Mouse (Mus musculus) layer of hippocampus, postnatal 10 days (tissue): ENCODE results near the gene Als2cl. TPM values are rescaled to one million over a fixed set of nuclear protein-coding genes. Genes with fewer than 3 reads are reported as not detected.

ENCODE experiments used
- DNase-seq, 2 experiments: peaks; one replicate each; pipeline ENCODE4 v3.0.0; 2021; ENCODE audit warnings: low spot score in 2 of 2
- total RNA-seq, 2 experiments: library from RNA; stranded (reverse); gene quantifications; 2 replicates each; pipeline ENCODE4 v1.2.3; 2021

Gene Als2cl
- total RNA-seq, 2 experiments from 2014 or later, result 11.6 to 15.4 TPM

DNA sequence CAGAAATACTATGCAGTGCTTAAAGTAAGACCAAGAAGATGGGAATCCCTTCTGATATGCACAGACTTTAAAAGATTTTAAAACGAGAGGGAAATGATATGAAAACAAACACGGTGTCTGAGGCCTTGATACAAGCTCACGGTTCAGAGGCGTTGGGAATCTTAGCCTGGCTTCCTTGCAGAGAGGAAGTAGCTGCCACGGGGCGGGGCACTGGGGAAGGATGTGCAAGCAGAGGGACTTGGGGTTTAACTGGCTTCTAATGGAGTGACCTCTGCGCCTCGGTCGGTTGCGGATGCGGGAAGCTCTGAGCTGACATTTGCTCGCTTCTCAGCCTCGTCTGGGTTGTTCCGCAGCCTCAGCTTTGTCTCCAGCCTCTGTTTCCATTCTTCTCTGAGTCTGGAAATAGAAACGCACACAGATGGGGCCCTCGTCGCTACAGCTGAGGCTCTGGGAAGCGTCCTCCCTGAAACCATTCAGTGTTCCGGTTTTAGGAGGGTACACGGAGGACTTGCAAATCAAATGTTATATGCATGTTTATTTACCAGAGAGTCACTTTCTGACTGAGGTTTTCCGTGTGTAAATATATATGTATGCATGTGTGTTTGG is 35.1 kb downstream of the Als2cl start:
- DNase-seq, result no peak

DNA sequence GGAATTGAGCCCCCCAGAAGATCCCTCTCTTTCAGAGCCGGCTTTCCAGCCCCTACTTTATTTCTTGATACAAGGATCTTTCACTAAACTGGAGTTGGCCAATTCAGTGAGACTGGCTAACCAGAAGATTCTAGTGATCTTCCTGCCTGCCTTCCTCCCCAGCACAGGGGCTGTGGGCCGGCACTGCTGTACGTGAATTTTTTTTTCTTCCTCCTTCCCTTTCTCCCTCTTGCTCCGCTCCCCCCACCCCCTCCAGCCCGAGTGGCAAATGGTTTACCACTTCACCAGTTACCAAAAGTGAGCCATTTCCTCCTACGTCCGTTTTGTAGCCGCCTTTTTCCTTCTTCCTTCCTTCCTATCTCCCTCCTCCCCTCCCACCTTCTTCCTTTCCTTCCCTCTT is 35.8 kb downstream of the Als2cl start:
- DNase-seq, result no peak

DNA sequence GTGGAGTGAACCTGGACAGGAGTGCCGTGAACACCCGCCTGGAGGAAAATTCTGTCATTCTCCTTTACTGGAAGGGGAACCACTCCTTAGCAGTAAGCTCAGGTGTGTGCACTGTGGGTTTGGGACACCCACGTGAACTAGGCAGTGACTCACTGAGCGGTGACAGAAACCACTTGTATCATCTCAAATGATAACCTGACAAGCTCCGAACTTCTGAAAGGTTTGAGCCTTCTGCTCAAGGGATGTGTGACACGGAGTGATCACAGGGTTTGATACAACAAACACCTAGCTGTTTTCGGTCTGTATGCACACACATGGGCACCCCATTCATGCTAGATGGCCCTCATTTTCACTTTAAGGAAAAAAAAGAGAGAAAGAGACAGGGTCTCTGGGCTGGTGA is 37.1 kb downstream of the Als2cl start, which contains the start of gene Fam240a:
TSS of gene Fam240a (minus strand) at position 76 of the 400 bp plus-strand sequence.
- DNase-seq, result no peak

DNA sequence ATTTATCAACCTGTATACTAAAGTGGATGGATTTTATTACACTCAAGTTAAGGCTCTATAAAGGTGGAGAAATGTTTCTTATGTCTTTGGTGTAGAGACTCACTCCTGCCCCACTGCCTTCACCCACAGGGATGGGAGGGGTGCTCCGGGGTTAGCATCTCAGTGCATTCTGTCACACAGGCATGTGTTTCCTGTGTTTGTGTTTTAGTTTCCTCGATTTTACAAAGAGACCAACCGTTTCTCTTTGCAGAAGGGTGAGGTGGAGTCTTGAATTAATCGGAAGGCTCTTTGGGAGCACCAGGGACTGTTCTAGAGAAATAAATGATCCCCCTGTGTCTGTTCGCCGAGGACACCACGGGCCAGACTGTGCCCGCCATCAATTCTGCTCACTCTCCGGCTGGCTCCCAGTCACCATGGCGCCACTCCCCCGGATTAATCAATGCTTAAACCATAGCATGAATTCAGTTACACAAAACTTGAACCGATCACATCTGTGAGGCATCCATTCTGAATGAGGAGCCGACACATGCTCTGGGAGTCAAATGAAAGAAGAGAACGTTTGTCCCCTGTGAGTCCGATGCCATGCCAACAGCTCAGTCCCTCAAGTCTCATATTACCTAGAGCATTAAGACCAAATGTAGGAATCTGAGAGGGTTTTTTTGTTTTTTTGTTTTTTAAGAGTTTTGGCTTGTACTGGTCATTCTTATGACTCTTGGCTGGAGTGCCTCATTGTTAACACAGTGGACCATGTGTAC is 41.2 kb downstream of the Als2cl start:
- DNase-seq, result no peak

DNA sequence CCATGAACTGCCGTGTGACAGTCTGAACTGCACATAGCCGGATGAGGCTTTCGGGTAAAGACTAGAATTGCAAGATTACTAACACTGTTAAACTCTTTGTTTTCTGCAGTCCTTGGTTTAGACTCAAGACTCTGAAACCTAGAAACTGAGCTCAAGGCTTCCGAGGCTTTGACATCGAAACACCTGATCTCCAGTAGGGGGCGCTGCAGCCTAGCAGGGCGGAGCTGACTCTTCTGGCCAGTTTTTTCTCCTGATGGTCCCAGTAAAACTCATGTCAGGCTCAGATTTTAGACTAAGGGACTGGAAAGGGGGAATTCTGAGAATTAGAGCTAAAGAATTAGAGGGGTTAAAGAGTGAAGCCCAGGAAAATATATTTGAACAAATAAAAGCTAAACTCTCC is 43.1 kb downstream of the Als2cl start:
- peak; percentile 83 to 86 for DNase-seq

DNA sequence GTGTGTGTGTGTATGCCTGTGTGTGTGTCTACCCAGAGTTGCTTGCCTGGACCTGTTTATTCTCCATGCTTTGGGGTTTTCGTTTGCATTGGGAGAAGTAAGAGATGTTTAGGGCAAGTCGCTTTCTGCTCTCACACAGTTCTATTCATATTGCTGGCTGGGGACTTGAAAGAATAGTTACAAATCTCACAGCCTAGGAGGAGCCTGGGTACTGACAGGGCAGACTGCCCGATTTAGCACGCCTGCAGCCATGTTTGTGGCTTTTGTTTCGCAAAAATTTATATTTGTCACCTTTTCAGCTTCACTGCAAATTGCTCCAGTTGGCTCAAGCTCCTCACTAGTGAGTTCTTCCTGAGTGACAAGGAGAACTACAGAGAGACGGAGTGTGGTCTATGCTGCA is 51.9 kb downstream of the Als2cl start:
- DNase-seq, result no peak

DNA sequence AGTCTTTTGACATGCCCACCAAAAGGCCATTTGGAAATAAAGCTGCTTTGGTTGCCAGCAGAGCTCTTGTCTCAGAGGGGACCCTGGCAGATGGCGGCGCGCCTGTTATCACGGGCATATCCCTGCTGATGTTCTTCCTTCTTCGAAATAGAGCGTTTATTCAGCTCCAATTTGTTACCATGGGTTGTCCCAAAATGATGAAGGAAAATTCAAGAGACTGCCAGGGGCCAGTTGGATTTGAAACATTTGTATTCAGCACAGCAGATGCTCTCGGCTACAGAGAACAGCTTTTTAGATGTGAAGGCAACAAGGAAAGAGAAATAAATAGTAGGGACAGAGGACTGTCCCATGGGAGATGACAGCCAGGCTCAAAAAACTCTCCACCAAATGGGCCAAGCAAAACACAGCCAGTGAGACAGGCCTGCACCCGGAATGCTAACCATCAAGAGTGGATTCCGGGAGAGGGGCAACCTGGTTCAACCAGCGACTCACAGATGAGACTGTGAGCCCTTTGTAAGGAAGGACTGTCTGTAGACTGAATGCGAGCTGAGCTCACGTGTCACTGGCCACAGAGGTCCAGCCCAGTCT is 54.3 kb downstream of the Als2cl start:
- DNase-seq, result peak; percentile 49 to 71

DNA sequence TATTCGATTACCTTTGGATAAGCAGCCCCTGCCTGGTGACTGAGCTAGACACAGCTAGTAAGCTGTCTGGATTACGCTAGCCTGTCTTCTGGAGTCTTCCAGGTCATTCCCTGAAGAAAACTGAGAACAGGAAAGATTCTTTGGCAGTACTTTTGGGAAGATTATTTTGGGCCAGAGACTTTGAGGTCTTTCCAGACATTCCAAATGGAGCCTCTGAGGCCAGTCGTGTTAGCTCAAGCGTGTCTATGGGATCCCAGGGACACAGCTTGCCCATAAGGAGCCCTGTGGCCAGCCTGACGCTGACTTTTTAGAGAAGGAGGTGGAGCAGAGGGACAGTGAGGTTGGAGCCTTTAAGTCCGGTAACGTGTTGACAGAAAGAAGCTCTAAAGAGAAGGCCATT is 56.3 kb downstream of the Als2cl start:
- DNase-seq, result no peak

DNA sequence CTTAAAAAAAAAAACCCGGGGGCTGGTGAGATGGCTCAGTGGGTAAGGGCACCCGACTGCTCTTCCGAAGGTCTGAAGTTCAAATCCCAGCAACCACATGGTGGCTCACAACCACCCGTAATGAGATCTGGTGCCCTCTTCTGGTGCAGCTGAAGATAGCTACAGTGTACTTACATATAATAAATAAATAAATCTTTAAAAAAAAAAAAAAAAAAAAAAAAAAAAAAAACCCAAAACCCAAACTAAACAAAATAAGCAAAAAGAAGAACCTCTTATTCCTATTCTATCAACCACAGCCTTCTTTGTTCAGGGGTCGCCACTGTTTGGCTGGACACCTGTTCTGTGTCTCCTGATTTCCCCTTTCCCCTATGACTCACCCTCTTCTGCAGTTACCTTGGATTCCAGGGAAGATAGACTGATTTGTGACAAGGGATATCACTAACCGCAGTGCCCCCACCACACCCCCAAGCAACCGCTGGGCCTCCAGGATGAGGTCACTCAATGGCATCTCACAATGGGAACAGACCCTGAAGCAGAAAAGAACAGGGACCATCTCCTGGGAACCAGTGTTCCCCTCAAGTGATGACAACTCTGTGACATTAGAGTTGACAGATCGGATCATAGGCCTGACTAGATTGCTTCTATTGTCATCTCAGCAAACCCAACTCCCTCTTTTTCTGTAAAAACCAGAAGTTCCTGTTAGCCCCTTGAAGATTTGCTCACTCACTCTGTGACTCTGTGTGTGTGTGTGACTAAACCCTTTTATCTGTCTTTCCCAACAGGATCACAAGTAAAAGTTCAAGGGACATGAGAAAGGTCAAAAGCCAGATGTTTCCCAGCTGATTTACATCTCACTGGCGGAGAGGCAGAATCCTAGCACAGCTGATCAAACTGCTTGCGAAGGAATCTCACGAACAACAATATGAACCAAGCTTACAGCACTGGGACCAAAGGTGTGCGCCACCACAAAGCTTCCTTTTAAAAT is 58.1 kb downstream of the Als2cl start:
- DNase-seq, result no peak

DNA sequence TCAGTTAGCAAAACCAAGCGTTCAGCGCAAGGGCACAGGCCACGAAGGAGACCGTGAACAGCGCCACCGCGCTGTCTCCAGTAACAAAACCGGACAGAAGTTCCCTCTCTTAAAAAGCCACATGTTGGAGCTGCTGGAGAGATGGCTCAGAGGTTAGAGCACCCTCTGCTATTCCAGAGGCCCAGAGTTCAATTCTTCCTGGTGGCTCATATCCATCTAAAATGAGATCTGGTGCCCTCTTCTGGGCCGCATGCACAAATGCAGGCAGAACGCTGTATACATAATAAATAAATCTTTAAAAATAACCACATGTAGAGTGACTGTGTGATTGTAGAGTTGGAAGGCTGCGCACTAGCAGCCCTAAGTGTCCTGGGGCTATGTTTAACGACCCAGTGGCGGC is 64.6 kb downstream of the Als2cl start:
- no peak for DNase-seq

DNA sequence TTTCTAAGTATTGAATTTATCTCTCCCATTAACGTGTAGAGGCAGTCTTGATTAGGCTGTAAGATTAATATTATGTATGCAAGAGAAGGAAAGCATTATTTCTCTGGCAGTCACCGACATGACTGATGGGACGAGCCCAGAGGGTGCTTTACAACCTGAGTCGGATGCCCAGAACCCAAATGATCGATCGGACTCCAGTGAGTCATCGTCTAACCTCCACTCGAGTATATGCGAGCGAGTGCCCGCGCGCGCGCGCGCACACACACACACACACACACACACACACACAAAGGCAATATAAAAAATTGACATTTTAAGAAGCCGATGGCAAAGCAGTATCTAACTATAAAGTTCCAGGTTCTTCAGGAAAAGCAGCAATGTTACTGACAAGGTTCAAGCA is 65.7 kb downstream of the Als2cl start:
- DNase-seq, result no peak

DNA sequence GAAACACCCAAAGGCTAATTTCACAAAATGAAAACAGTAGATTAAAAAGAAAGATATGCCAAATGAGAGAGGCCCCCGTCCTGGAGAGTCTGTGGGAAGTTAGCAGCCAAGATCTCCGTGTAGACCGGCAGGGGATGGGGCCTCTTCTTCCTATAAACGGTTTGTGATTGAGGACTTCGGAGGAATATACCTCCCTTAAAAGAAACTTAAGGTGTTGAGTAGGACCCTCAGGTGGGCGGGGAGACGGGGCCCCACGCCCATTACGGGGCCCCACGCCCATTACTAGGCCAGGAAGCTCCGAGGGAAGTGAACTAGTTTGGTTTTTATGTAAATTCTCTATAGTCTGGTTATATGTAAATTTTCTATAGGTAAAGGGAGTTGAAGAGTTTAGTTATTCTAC is 66.3 kb downstream of the Als2cl start, which contains the start of gene Tdgf1:
TSS of gene Tdgf1 (minus strand) at position 233 of the 400 bp plus-strand sequence.
- no peak for DNase-seq

DNA sequence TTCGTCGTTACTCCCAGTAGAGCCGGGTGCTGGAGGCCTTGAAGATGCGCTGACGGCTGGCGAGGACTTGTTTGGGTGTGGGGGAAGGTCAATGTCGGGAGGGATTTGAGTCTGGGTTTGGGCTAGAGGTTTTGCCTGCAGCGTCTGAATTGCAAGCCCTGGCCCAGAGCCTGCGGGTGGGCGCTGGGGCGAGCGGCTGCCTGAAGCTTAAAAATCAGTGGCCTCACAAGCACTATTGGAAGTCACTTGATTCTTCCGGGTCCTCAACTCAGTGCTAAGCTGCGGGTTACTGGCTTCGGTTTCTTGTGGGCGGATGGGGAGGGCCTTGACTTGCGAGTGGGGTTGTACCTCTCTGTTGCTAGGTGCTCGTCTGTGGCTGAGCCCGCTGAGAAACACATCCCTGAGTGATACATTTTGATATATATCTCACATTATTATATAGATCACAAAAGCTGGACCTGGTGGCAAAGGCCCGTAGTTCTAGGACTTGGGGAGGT is 66.9 kb downstream of the Als2cl start:
- no peak for DNase-seq

DNA sequence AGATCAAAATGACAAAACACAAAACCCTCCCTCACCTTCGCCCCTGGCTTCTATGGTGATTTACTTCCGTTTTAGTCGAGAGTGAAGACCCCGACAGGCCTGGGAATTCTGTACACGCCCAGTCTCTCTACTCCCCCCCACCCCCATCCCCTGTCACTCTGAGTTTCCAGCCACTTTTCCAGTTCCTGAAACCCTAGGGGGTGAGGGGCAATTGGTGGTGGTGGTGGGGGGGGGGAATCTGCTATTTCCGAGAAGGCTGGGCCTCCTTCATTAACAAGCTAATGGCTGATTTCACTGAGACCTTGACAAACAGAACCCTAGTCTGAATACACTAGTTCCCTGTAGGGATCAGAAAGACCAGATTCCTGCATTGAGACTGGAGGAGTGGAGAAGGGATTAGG is 67.6 kb downstream of the Als2cl start:
- DNase-seq, result no peak

DNA sequence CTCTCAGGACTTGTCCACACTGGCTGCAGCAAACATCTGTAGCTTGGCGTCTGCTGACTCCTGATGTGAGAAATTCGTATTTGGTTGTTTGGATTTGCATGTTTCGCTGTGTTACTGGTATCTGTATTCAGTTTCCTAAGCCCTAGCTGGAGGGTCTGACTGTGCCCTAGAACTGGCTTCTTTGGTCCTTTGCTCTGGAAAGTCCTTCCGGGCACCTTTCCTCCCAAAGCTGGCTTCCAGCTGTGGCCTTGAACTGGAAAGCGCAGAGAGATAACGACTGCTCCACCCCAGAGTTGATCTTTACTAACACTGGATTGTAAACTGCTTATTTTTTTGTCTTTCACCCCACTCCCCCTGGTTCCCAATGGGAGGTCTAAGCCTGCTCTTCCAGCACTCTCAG is 68.2 kb downstream of the Als2cl start:
- DNase-seq, result no peak

DNA sequence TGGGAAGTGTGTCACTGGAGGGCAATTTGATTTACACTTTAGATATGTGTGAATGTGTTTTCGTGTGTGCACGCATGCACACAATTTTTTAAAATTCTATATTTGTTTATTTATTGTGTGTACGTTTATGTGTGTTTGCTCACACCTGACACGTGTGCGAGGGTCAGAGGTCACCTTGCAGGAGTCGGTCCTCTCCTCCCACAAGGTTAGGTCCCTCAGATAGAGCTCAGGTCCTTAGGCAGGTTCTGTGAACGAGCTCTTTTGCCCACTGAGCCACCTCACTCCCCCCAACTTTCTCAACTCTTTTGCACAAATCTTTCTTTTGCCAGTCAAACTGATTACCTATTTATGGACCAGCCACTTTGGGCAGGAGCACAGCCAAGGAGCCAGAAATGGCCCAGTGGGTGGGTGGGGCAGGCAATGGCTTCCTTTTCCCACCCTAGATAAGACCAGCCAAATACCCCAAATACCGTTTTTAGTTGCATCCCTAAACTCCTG is 69.2 kb downstream of the Als2cl start:
- DNase-seq, result no peak

DNA sequence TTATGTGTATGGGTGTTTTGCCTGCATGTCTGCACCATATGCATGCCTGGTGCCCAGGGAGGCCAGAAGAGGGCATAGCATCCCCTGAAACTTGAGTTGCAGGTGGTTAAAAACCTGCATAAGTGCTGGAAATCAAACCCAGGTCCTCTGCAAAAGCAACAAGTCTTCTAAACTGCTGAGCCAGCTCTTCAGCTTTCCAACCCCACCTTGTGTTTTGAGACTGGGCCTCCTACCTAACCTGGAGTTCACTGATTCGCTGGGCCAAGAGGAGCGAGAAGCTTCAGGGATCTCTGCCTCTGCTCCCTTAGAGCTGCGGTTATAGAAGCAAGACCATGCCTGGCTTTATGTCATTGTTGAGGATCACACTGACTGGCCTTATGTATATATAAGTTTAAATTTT is 70.4 kb downstream of the Als2cl start:
- DNase-seq, result no peak
